Mouse (Mus musculus): ENCODE data around the gene Fbxl7. TPM values are rescaled to one million over a fixed set of nuclear protein-coding genes. Genes with fewer than 3 reads are reported as not detected.
"Not testable (repeated sequence)": the region's sequence is repeated elsewhere in the genome, so short reads cannot be mapped to it uniquely, and the experiment has no call there.

Fbxl7 gene
- total and polyA plus RNA-seq, 2 experiments: 0.70 to 1.8 TPM

DNA sequence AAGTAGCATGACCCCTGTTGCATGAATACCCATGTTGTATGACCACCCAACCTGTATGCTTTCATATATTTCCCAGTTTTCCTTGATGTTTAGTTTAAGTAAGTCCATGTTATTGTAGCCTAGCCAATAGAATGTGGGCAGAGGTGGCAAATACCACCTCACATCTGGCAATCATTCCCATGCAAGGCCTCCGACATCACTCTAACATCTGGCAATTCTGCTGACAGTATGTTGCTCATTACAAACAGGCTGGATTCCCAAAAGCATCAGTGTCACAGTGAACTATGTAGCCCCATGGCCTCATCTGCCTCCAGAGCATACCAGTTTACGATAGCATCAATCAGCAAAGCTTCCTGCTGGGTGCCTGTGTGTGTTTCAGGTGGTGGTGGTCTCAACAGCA is 163.0 kb downstream of the Fbxl7 start:
- TF ChIP-seq CTCF (IDR thresholded peaks at IDR 0.05; ENCODE audit: low read depth, low read length): no peak
- TF ChIP-seq POLR2A (IDR thresholded peaks at IDR 0.05; ENCODE audit: extremely low read depth, insufficient read depth, low read length): no peak
- Histone ChIP-seq H3K27me3 (ENCODE audit: control insufficient read depth, insufficient read depth, low read length) (no peaks in the 10 kb centered on the region), H3K27ac (replicated peaks; ENCODE audit: insufficient read depth, low read depth, low read length) (no peak overlapping the region), H3K9ac (ENCODE audit: low read depth, low read length) (no peak overlapping the region), H3K4me3 (ENCODE audit: insufficient read depth, low read depth, low read length) (no peak overlapping the region), H3K79me2 (ENCODE audit: control insufficient read depth, insufficient read depth, low read length) (no peaks in the 10 kb centered on the region), H3K36me3 (ENCODE audit: control insufficient read depth, insufficient read depth, low read length) (no peaks in the 10 kb centered on the region), H3K4me1 (ENCODE audit: control insufficient read depth, insufficient read depth, low read length) (no peaks in the 10 kb centered on the region)
- WGBS: 77% methylated on average over 2 of the region's 2 CpGs
- no peak for DNase-seq (ENCODE audit: extremely low read depth, low read depth, low spot score)

DNA sequence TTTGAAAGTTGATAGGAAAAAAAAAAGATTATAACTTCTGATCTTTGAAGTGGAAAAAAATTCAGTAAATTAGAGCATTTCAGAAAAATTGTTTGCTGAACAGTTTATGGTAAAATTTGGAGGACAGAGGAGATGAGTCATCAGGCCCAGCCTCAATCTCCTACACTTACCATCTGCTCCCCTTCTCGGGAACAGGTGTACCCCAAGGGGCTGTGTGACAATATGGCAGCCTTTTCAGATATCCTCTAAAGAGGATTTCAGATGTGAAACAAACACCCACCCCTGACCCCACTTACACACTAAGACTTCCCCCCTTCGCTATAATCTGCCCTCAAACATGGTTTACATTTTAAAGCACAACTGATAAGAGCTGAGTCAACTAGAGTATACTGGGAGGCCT is 164.6 kb downstream of the Fbxl7 start:
- 62% methylated on average over 2 of the region's 2 CpGs for WGBS
- Histone ChIP-seq H3K4me3 (ENCODE audit: insufficient read depth, low read depth, low read length) (no peak overlapping the region), H3K27me3 (ENCODE audit: control insufficient read depth, insufficient read depth, low read length) (no peaks in the 10 kb centered on the region), H3K4me1 (ENCODE audit: control insufficient read depth, insufficient read depth, low read length) (no peaks in the 10 kb centered on the region), H3K79me2 (ENCODE audit: control insufficient read depth, insufficient read depth, low read length) (no peaks in the 10 kb centered on the region), H3K9ac (ENCODE audit: low read depth, low read length) (no peak overlapping the region), H3K27ac (replicated peaks; ENCODE audit: insufficient read depth, low read depth, low read length) (no peak overlapping the region), H3K36me3 (ENCODE audit: control insufficient read depth, insufficient read depth, low read length) (no peaks in the 10 kb centered on the region)
- no peak for DNase-seq (ENCODE audit: extremely low read depth, low read depth, low spot score)
- TF ChIP-seq CTCF (IDR thresholded peaks at IDR 0.05; ENCODE audit: low read depth, low read length): no peak
- TF ChIP-seq POLR2A (IDR thresholded peaks at IDR 0.05; ENCODE audit: extremely low read depth, insufficient read depth, low read length): no peak

DNA sequence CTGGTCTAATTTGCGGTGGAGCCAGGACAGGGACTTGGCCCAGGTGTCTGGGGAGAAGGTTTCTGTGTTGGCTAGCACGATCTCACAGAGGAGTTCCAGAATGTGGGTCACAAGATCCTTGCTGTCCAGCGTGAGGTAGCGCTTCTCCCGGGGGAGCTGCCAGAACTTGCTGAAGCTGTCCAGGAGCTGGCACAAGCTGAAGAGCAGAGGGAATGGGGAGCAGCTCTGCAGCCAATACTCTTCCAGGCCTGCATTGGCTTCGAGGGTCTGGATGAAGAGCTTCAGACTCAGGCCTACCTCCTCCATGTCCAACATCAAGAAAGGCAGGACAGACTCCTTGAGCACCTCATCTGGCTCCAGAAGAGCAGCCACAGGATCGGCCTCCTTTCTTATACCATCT is 166.0 kb downstream of the Fbxl7 start:
- not testable (repeated sequence) for H3K27me3 ChIP-seq (ENCODE audit: control insufficient read depth, insufficient read depth, low read length); H3K4me1 ChIP-seq (ENCODE audit: control insufficient read depth, insufficient read depth, low read length); H3K27ac ChIP-seq (replicated peaks; ENCODE audit: insufficient read depth, low read depth, low read length); H3K9ac ChIP-seq (ENCODE audit: low read depth, low read length); DNase-seq (ENCODE audit: extremely low read depth, low read depth, low spot score); H3K36me3 ChIP-seq (ENCODE audit: control insufficient read depth, insufficient read depth, low read length); H3K79me2 ChIP-seq (ENCODE audit: control insufficient read depth, insufficient read depth, low read length); H3K4me3 ChIP-seq (ENCODE audit: insufficient read depth, low read depth, low read length)
- WGBS: 89% methylated on average over 6 of the region's 7 CpGs

DNA sequence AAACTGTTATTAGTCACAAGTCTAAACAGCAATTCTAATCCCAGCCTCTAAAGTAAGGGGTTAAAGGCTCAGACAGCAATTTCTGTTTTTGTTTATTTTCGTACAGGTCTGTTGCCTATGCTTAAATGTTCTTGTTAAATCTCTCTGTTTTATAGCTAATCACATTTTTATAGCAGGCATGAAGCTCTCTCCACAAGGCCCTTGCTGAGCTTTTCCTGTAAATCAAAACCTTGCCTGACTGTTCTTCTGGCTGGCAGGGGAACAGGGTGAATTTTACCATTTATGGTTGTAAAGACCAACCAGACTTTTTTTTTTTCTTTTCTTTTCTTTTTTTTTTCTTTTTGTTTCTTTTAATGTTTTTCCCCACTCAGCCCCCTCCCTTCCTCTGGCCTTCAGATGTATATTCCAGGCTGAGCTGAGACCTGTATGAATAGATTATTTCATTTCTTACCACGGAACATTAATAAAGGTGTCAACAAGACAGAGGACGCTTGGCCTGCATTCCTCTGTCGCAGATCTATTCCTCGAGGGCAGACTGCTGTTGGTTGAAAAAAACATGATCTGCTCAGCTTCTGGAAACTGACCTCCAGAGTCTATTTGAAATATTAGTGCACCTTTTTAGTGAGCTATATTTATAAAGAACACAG is 176.9 kb downstream of the Fbxl7 start:
- WGBS: 75% methylated on average over 5 of the region's 5 CpGs
- TF ChIP-seq CTCF (IDR thresholded peaks at IDR 0.05; ENCODE audit: low read depth, low read length) (no peak), POLR2A (IDR thresholded peaks at IDR 0.05; ENCODE audit: extremely low read depth, insufficient read depth, low read length) (no peak)
- no peaks in the 10 kb centered on the region for H3K27me3 ChIP-seq (ENCODE audit: control insufficient read depth, insufficient read depth, low read length)
- H3K4me1 ChIP-seq (ENCODE audit: control insufficient read depth, insufficient read depth, low read length): no peaks in the 10 kb centered on the region; the same call in 1 of the 2 replicates
- H3K36me3 ChIP-seq (ENCODE audit: control insufficient read depth, insufficient read depth, low read length): no peaks in the 10 kb centered on the region
- no peak for DNase-seq (ENCODE audit: extremely low read depth, low read depth, low spot score)
- no peak overlapping the region for H3K9ac ChIP-seq (ENCODE audit: low read depth, low read length)
- H3K79me2 ChIP-seq (ENCODE audit: control insufficient read depth, insufficient read depth, low read length): no peaks in the 10 kb centered on the region
- no peak overlapping the region for H3K27ac ChIP-seq (replicated peaks; ENCODE audit: insufficient read depth, low read depth, low read length)
- no peak overlapping the region for H3K4me3 ChIP-seq (ENCODE audit: insufficient read depth, low read depth, low read length)

DNA sequence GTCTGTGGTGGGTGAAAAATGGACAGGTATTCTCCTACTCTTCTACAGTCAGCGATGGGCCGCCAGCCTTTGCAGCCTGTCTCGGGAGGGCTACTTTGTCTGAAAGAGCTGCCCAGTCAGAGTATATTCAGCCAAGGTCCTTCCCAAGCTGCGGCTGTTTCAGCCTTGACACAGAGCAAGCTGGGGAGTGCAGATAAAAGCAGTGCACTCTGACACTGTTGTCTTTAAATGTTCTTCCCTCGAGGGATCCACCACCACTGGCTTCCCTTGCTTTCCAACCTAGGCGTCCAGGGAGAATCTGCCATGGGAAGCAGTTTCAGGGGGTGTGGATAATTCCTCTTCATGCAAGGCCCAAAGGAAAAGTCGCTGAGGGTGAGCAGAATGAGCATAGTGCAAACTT is 177.4 kb downstream of the Fbxl7 start:
- H3K27ac ChIP-seq (replicated peaks; ENCODE audit: insufficient read depth, low read depth, low read length): no peak overlapping the region

DNA sequence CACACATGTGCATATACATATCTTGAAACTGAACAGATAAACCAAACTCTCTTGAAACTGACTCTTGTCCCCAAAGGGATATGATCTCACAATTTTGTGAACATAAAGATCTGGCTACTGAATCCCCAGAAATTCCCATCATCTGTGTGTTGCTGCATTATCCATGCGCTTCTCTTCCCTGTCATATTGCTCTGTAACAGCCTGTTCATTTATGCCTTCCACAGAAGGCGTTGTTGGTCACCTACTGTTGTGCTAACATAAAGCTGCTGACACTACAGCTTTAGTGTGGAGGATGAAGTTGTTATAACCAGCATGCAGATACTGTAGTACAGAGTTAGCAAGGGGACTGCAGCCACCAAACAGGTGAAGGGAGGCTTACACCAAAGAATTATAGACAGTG is 179.2 kb downstream of the Fbxl7 start:
- WGBS: 92% methylated on average over 2 of the region's 2 CpGs
- DNase-seq (ENCODE audit: extremely low read depth, low read depth, low spot score): no peak
- Histone ChIP-seq H3K4me1 (ENCODE audit: control insufficient read depth, insufficient read depth, low read length) (no peaks in the 10 kb centered on the region; the same call in 1 of the 2 replicates), H3K27ac (replicated peaks; ENCODE audit: insufficient read depth, low read depth, low read length) (no peak overlapping the region), H3K27me3 (ENCODE audit: control insufficient read depth, insufficient read depth, low read length) (no peaks in the 10 kb centered on the region), H3K36me3 (ENCODE audit: control insufficient read depth, insufficient read depth, low read length) (no peaks in the 10 kb centered on the region), H3K79me2 (ENCODE audit: control insufficient read depth, insufficient read depth, low read length) (no peaks in the 10 kb centered on the region), H3K4me3 (ENCODE audit: insufficient read depth, low read depth, low read length) (no peak overlapping the region), H3K9ac (ENCODE audit: low read depth, low read length) (no peak overlapping the region)
- TF ChIP-seq CTCF (IDR thresholded peaks at IDR 0.05; ENCODE audit: low read depth, low read length) (no peak), POLR2A (IDR thresholded peaks at IDR 0.05; ENCODE audit: extremely low read depth, insufficient read depth, low read length) (no peak)

More for the DNA sequence above, 177.4 kb downstream of the Fbxl7 start:
- no peaks in the 10 kb centered on the region; the same call in 1 of the 2 replicates for H3K4me1 ChIP-seq (ENCODE audit: control insufficient read depth, insufficient read depth, low read length)
- H3K79me2 ChIP-seq (ENCODE audit: control insufficient read depth, insufficient read depth, low read length): no peaks in the 10 kb centered on the region
- no peaks in the 10 kb centered on the region for H3K27me3 ChIP-seq (ENCODE audit: control insufficient read depth, insufficient read depth, low read length)
- no peak for DNase-seq (ENCODE audit: extremely low read depth, low read depth, low spot score)
- no peak overlapping the region for H3K9ac ChIP-seq (ENCODE audit: low read depth, low read length)
- WGBS: 48% methylated on average over 7 of the region's 7 CpGs
- no peak for TF ChIP-seq CTCF (IDR thresholded peaks at IDR 0.05; ENCODE audit: low read depth, low read length)
- TF ChIP-seq POLR2A (IDR thresholded peaks at IDR 0.05; ENCODE audit: extremely low read depth, insufficient read depth, low read length): no peak
- no peak overlapping the region for H3K4me3 ChIP-seq (ENCODE audit: insufficient read depth, low read depth, low read length)
- H3K36me3 ChIP-seq (ENCODE audit: control insufficient read depth, insufficient read depth, low read length): no peaks in the 10 kb centered on the region

All from liver, adult 2 months (tissue).